Mouse (Mus musculus) cerebellum, adult 8-10 months (tissue): ENCODE results near the gene Spata2.

Experiments used
- DNase-seq: peaks from one replicate; pipeline ENCODE4 v3.0.0; 2022

The Spata2 gene

DNA sequence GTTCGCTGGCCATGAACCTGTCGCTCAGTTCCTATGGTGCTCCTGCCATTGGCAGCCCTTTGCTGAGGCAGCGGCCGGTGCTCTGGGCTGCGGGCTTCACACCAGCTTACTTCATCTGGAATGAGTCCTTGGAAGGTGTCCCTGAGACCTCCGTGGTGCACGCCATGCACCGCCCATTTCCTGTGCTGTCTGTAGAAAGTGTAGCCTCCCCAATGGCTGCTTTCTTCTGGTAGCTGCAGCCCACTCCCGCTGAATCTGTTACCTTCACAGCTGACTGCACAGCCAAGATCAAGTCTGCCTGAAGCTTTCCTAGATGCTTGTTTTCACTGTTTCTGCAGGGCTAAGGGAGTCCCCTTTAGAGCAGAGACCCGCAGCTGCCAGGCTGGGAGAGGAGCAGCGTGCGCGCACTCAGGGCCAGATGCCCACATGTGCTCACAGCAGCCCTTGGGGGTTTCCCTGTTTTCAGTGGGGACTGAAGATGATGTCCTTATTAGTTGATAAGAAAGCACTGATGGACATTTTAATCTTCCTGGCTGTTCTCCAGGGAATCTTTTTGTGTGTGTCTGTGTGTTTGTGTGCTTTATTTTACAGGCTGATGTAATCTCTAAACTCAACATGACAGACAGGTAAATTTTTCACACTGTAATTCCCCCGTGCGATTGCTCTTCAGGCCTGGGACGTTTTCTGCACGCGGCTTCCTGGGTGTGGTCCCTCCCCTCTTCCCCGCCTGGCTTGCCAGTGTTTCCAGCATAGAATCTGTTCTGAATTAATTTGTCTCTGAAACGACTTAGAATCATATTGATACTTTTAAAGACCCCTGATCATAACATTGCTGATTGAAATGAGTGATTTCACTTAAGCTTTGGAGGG is 46.5 kb downstream of the Spata2 start:
- DNase-seq, result no peak

DNA sequence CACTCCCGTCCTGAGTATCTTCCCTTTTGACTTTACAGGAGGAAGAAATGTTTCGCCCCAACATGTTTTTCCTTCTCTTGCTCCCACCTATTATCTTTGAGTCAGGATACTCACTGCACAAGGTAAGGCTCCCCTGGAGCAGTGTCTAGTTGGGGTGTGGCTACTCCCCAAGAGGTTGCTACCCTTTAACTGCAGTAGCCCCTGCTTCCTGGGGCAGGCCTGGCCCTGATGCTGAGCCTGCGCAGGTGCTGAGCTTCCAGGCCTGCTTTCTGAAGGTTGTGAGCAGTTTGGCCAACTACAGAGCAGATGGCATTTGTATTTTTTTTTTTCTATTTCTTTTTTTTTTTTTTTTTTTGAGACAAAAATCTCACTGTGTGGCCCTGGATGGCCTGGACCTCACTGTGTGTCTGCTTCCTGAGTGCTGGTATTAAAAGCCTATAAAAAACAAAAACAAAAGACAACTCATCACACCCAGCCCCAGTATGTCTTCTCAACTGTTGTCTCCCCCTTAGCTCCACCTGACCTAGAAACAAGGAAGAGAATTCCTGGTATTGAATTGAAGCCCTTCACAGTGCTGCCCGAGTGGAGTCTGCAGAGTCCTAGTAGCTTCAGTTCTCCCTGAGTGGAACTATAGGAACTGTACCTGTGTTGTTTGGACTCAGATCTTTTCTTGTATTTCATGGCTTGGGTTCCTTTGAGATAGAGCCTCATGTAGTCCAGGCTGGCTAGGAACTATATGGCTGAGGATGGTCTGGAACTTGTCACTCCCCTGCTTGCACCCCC is 49.1 kb downstream of the Spata2 start:
- DNase-seq, result peak; percentile 67

DNA sequence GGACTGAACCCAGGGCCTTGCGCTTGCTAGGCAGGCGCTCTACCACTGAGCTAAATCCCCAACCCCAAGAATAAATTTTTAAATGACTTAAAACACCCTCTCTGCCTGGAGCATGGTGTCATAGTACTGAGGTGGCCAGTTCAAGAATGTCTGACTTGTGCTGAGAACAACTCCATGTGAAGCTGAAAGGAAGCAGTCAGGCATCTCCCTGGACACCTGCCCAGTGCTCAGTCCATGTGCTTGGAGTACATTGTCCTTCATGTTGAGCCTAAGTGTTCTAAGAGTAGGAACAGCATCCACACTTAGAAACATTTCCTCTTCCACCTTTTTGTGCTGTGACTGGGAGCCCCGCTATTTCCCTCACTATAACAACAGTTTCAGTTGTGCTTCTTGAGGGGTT is 53.3 kb downstream of the Spata2 start:
- no peak for DNase-seq

DNA sequence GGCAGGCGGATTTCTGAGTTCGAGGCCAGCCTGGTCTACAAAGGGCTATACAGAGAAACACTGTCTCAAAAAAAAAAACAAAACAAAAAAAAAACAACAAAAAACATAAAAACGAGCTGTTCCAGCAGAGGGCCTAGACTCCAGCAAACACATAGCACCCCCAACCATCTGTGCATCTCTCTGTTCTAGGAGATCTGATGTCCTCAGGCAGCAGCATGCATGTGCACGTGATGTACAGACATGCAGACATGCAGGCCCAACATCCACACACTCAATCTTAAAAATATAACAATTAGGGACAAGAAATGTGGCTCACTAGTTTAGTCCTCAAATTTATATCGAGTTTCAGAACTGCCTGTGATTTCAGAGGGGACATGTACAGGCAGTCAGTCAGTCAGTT is 56.3 kb downstream of the Spata2 start:
- no peak for DNase-seq

DNA sequence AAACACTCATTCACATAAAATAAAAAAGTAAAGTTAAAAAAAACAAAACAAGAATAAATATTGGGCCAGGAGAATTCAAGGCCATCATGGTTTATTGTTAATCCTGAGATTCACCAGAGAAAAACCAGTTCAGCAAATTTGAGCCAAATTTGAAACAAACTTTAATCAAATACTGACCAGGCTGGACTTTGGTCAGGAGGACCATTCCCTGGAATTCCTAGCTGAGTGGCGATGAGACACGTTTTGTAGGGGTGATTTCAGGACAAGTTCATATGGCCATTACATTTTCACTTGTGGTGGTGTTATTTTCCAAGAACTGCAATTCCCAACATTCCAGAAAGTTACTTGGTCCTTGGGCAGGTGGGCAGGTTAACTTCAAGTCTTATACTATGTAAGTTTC is 57.1 kb downstream of the Spata2 start:
- no peak for DNase-seq

DNA sequence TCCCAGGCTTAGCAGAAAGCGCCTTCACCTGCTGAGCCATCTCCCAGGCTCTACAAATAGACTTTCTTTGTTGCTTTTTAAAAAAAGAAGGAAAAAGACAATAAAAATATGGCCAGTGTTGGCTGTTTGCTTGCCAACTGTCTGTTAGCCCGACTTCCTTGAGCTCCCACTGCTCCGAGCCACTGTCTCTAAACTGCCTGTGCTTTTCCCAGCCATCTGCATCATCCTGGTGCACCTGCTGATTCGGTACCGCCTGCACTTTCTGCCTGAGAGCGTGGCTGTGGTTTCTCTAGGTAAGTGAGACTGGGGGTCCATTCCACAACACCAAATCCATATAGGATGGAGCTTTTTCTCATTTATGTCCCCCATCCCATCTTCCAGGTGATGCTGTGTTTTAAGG is 58.1 kb downstream of the Spata2 start:
- peak; percentile 55 for DNase-seq

DNA sequence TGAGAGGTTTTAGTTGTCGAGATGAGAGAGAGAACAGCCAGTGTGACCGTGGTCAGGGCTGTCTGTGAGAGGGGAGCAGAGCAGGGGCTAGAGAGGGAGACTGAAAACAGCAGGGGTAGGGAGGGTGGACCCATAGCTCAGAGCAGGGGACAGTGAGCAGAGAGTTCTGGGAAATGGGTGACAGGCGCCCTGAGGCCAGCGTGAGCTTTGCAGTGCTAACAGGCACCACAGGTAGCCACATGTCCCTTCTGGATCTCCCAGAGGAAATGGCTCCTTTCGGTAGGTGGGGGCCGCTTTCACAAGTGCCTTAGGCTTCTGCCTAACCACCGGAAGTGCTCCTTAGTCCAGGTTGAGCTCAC is 61.3 kb downstream of the Spata2 start:
- no peak for DNase-seq
